Mouse (Mus musculus) frontal cortex, postnatal 25 days (tissue): ENCODE data around the gene Lpcat1.

Experiments used
- DNase-seq, 2 experiments: peaks; one replicate each; pipeline ENCODE4 v3.0.0; 2022; ENCODE audit warnings: low spot score in 2 of 2

Gene Lpcat1

GRCm38 (mm10) chr13:73467034-73467420 lies at the start of gene Lpcat1:
Lpcat1 (plus strand) TSS chr13:73467197.
- DNase-seq = peak; percentile 66 to 80

GRCm38 (mm10) chr13:73417478-73418220 lies 49.3 kb upstream of the Lpcat1 start:
- no peak for DNase-seq

- no peak for DNase-seq
Observed at GRCm38 (mm10) chr13:73418297-73418696, 48.7 kb upstream of the Lpcat1 start.

- DNase-seq = no peak
Observed at GRCm38 (mm10) chr13:73419244-73419643, 47.8 kb upstream of the Lpcat1 start.

GRCm38 (mm10) chr13:73423043-73423442 lies 44.0 kb upstream of the Lpcat1 start:
- DNase-seq = no peak

GRCm38 (mm10) chr13:73425035-73425434 lies 42.0 kb upstream of the Lpcat1 start:
- DNase-seq = no peak

- DNase-seq = peak; percentile 52 to 70
Observed at GRCm38 (mm10) chr13:73425839-73426490, 41.0 kb upstream of the Lpcat1 start.

- peak in 1 of 2 experiments; percentile 21 for DNase-seq
Observed at GRCm38 (mm10) chr13:73426587-73426986, 40.4 kb upstream of the Lpcat1 start.

GRCm38 (mm10) chr13:73429605-73430321 lies 37.2 kb upstream of the Lpcat1 start:
- no peak for DNase-seq

GRCm38 (mm10) chr13:73432466-73433149 lies 34.4 kb upstream of the Lpcat1 start:
- DNase-seq = no peak

- no peak for DNase-seq
Observed at GRCm38 (mm10) chr13:73433681-73434535, 33.1 kb upstream of the Lpcat1 start.

- no peak for DNase-seq
Observed at GRCm38 (mm10) chr13:73434687-73435086, 32.3 kb upstream of the Lpcat1 start.

GRCm38 (mm10) chr13:73435662-73436061 lies 31.3 kb upstream of the Lpcat1 start:
- no peak for DNase-seq

- no peak for DNase-seq
Observed at GRCm38 (mm10) chr13:73439057-73439456, 27.9 kb upstream of the Lpcat1 start.

GRCm38 (mm10) chr13:73441032-73441431 lies 26.0 kb upstream of the Lpcat1 start:
- DNase-seq = no peak

- no peak for DNase-seq
Observed at GRCm38 (mm10) chr13:73441686-73442085, 25.3 kb upstream of the Lpcat1 start.

- DNase-seq = no peak
Observed at GRCm38 (mm10) chr13:73442431-73442830, 24.6 kb upstream of the Lpcat1 start.

GRCm38 (mm10) chr13:73443093-73443821 lies 23.7 kb upstream of the Lpcat1 start:
- no peak for DNase-seq

- no peak for DNase-seq
Observed at GRCm38 (mm10) chr13:73445087-73445486, 21.9 kb upstream of the Lpcat1 start.

- no peak for DNase-seq
Observed at GRCm38 (mm10) chr13:73446076-73446475, 20.9 kb upstream of the Lpcat1 start.
